Mouse (Mus musculus): ENCODE results near the gene Rps6kl1. TPM values are rescaled to one million over a fixed set of nuclear protein-coding genes. Genes with fewer than 3 reads are reported as not detected.

Gene Rps6kl1
- polyA plus RNA-seq, 1 experiment from 2014 or later = 1.1 TPM

- ATAC-seq (replicated peaks; ENCODE audit: low FRiP score, low read depth) (no peak), DNase-seq (ENCODE audit: low spot score) (no peak)
- H3K9me3 ChIP-seq (replicated peaks; ENCODE audit: low read length) = no peaks in the 10 kb centered on the region
- no peak overlapping the region for H3K27ac ChIP-seq
- no peaks in the 10 kb centered on the region for H3K27me3 ChIP-seq (ENCODE audit: insufficient read depth, low read length)
- 87% methylated on average over 5 of the region's 5 CpGs for WGBS
- H3K4me2 ChIP-seq (ENCODE audit: low read length) = no peak overlapping the region
- no peak overlapping the region for H3K9ac ChIP-seq (ENCODE audit: low read depth, low read length)
- H3K4me3 ChIP-seq (replicated peaks; ENCODE audit: low read depth, low read length) = no peak overlapping the region
- peaks cover 63% of the 10 kb centered on the region for H3K36me3 ChIP-seq (ENCODE audit: insufficient read depth, low read length)
- no peak for TF ChIP-seq CTCF (IDR thresholded peaks at IDR 0.05; ENCODE audit: low read depth)
- no peaks in the 10 kb centered on the region for H3K4me1 ChIP-seq (replicated peaks; ENCODE audit: insufficient read depth, low read length)
These were observed 26.3 kb downstream of the Rps6kl1 start for GRCm38 (mm10) chr12:85124751-85125150.

GRCm38 (mm10) chr12:85123645-85124044, 27.4 kb downstream of the Rps6kl1 start:
- WGBS = 94% methylated on average over 11 of the region's 11 CpGs
- no peak for DNase-seq (ENCODE audit: low spot score)
- H3K4me2 ChIP-seq (ENCODE audit: low read length) = no peak overlapping the region
- no peaks in the 10 kb centered on the region for H3K27me3 ChIP-seq (ENCODE audit: insufficient read depth, low read length)
- H3K27ac ChIP-seq = no peak overlapping the region
- H3K9ac ChIP-seq (ENCODE audit: low read depth, low read length) = no peak overlapping the region
- H3K4me3 ChIP-seq (replicated peaks; ENCODE audit: low read depth, low read length) = no peak overlapping the region
- ATAC-seq (replicated peaks; ENCODE audit: low FRiP score, low read depth) = no peak
- no peak for TF ChIP-seq CTCF (IDR thresholded peaks at IDR 0.05; ENCODE audit: low read depth)
- peaks cover 64% of the 10 kb centered on the region for H3K36me3 ChIP-seq (ENCODE audit: insufficient read depth, low read length)
- H3K9me3 ChIP-seq (replicated peaks; ENCODE audit: low read length) = no peaks in the 10 kb centered on the region
- H3K4me1 ChIP-seq (replicated peaks; ENCODE audit: insufficient read depth, low read length) = no peaks in the 10 kb centered on the region

GRCm38 (mm10) chr12:85123108-85123530, 27.9 kb downstream of the Rps6kl1 start:
- Histone ChIP-seq H3K36me3 (ENCODE audit: insufficient read depth, low read length) (peaks cover 64% of the 10 kb centered on the region), H3K27me3 (ENCODE audit: insufficient read depth, low read length) (no peaks in the 10 kb centered on the region), H3K27ac (no peak overlapping the region), H3K9me3 (replicated peaks; ENCODE audit: low read length) (no peaks in the 10 kb centered on the region), H3K4me3 (replicated peaks; ENCODE audit: low read depth, low read length) (no peak overlapping the region), H3K4me1 (replicated peaks; ENCODE audit: insufficient read depth, low read length) (no peaks in the 10 kb centered on the region), H3K4me2 (ENCODE audit: low read length) (no peak overlapping the region), H3K9ac (ENCODE audit: low read depth, low read length) (no peak overlapping the region)
- ATAC-seq (replicated peaks; ENCODE audit: low FRiP score, low read depth) (no peak), DNase-seq (ENCODE audit: low spot score) (no peak)
- TF ChIP-seq CTCF (IDR thresholded peaks at IDR 0.05; ENCODE audit: low read depth) = no peak
- whole genome bisulfite sequencing = 94% methylated on average over 9 of the region's 9 CpGs

GRCm38 (mm10) chr12:85121806-85122459, 29.1 kb downstream of the Rps6kl1 start:
- 85% methylated on average over 9 of the region's 9 CpGs for WGBS
- DNase-seq (ENCODE audit: low spot score) (no peak), ATAC-seq (replicated peaks; ENCODE audit: low FRiP score, low read depth) (no peak)
- no peak overlapping the region for H3K4me2 ChIP-seq (ENCODE audit: low read length)
- no peaks in the 10 kb centered on the region for H3K27me3 ChIP-seq (ENCODE audit: insufficient read depth, low read length)
- no peak for TF ChIP-seq CTCF (IDR thresholded peaks at IDR 0.05; ENCODE audit: low read depth)
- no peaks in the 10 kb centered on the region for H3K4me1 ChIP-seq (replicated peaks; ENCODE audit: insufficient read depth, low read length)
- no peak overlapping the region for H3K4me3 ChIP-seq (replicated peaks; ENCODE audit: low read depth, low read length)
- H3K9me3 ChIP-seq (replicated peaks; ENCODE audit: low read length) = no peaks in the 10 kb centered on the region
- H3K9ac ChIP-seq (ENCODE audit: low read depth, low read length) = no peak overlapping the region
- H3K27ac ChIP-seq = no peak overlapping the region
- H3K36me3 ChIP-seq (ENCODE audit: insufficient read depth, low read length) = peaks cover 54% of the 10 kb centered on the region

- Histone ChIP-seq H3K9ac (ENCODE audit: low read depth, low read length) (no peak overlapping the region), H3K4me1 (replicated peaks; ENCODE audit: insufficient read depth, low read length) (peaks cover 19% of the 10 kb centered on the region; the same call in 1 of the 2 replicates), H3K4me2 (ENCODE audit: low read length) (no peak overlapping the region), H3K4me3 (replicated peaks; ENCODE audit: low read depth, low read length) (no peak overlapping the region), H3K36me3 (ENCODE audit: insufficient read depth, low read length) (peaks cover 25% of the 10 kb centered on the region), H3K27me3 (ENCODE audit: insufficient read depth, low read length) (no peaks in the 10 kb centered on the region), H3K9me3 (replicated peaks; ENCODE audit: low read length) (no peaks in the 10 kb centered on the region), H3K27ac (no peak overlapping the region)
- 82% methylated on average over 7 of the region's 7 CpGs for WGBS
- DNase-seq (ENCODE audit: low spot score) = no peak
- no peak for TF ChIP-seq CTCF (IDR thresholded peaks at IDR 0.05; ENCODE audit: low read depth)
- ATAC-seq (replicated peaks; ENCODE audit: low FRiP score, low read depth) = no peak
These were observed 35.4 kb downstream of the Rps6kl1 start for GRCm38 (mm10) chr12:85115678-85116077.

GRCm38 (mm10) chr12:85113917-85114316, 37.1 kb downstream of the Rps6kl1 start:
- peaks cover 29% of the 10 kb centered on the region for H3K4me1 ChIP-seq (replicated peaks; ENCODE audit: insufficient read depth, low read length)
- no peak overlapping the region for H3K9ac ChIP-seq (ENCODE audit: low read depth, low read length)
- ATAC-seq (replicated peaks; ENCODE audit: low FRiP score, low read depth) (no peak), DNase-seq (ENCODE audit: low spot score) (no peak)
- H3K27me3 ChIP-seq (ENCODE audit: insufficient read depth, low read length) = no peaks in the 10 kb centered on the region
- WGBS = 91% methylated on average over 3 of the region's 3 CpGs
- no peak overlapping the region for H3K4me2 ChIP-seq (ENCODE audit: low read length)
- TF ChIP-seq CTCF (IDR thresholded peaks at IDR 0.05; ENCODE audit: low read depth) = no peak
- peaks cover 17% of the 10 kb centered on the region for H3K36me3 ChIP-seq (ENCODE audit: insufficient read depth, low read length)
- H3K9me3 ChIP-seq (replicated peaks; ENCODE audit: low read length) = no peaks in the 10 kb centered on the region
- H3K27ac ChIP-seq = no peak overlapping the region
- no peak overlapping the region for H3K4me3 ChIP-seq (replicated peaks; ENCODE audit: low read depth, low read length)

All from kidney, postnatal 0 days (tissue).